Mouse (Mus musculus) bone marrow macrophage, adult 2 months (primary cell): ENCODE measurements around the gene Olfr1364. TPM values are rescaled to one million over a fixed set of nuclear protein-coding genes. Genes with fewer than 3 reads are reported as not detected.

Experiments used
- H3K27ac ChIP-seq: 2 replicates; pipeline ENCODE4 v1.5.1; 2012; ENCODE audit warnings: low read depth, low read length; ENCODE audit not compliant: insufficient read depth
- H3K4me1 ChIP-seq: 2 replicates; pipeline ENCODE4 v1.6.1; 2012; ENCODE audit warnings: low read length; ENCODE audit not compliant: control insufficient read depth, insufficient read depth
- H3K4me3 ChIP-seq: 2 replicates; pipeline ENCODE4 v1.5.1; 2012; ENCODE audit warnings: mild to moderate bottlenecking, low read length, moderate library complexity; ENCODE audit not compliant: insufficient read depth
- CTCF ChIP-seq: IDR thresholded peaks from 2 replicates; pipeline ENCODE4 v1.5.1; 2012; ENCODE audit warnings: low read depth, mild to moderate bottlenecking, low read length, moderate library complexity
- POLR2A ChIP-seq: IDR thresholded peaks from 2 replicates; pipeline ENCODE4 v1.6.1; 2012; ENCODE audit warnings: mild to moderate bottlenecking, low read depth, low read length, borderline replicate concordance
- polyA plus RNA-seq: library from polyadenylated mRNA; stranded (reverse); fragments of >200 nt; gene quantifications from 2 replicates; pipeline ENCODE4 v1.2.4, GENCODE M21; 2012; ENCODE audit not compliant: missing spikeins, insufficient read depth, insufficient read length

The Olfr1364 gene
- polyA plus RNA-seq = not detected in 2 replicates

GRCm38 (mm10) chr13:21581659-21582058 is at the start of gene Olfr1364:
Gene Olfr1364 (minus strand): TSS chr13:21581759.
- Histone ChIP-seq H3K4me3 (no peak within 1 kb of the TSS), H3K27ac (no peak within 1 kb of the TSS), H3K4me1 (no peaks in the 10 kb centered on the region)
- TF ChIP-seq POLR2A (no peak), CTCF (no peak)

GRCm38 (mm10) chr13:21613922-21614321 is 32.4 kb upstream of the Olfr1364 start, which contains the start of gene Olfr1362:
Gene Olfr1362 (minus strand): TSS chr13:21614022.
- H3K4me3 ChIP-seq = no peak within 1 kb of the TSS
- no peak within 1 kb of the TSS for H3K27ac ChIP-seq
- no peaks in the 10 kb centered on the region for H3K4me1 ChIP-seq
- TF ChIP-seq POLR2A = no peak
- no peak for TF ChIP-seq CTCF

- Histone ChIP-seq H3K4me3 (no peak overlapping the region), H3K27ac (no peak overlapping the region), H3K4me1 (no peaks in the 10 kb centered on the region)
- no peak for TF ChIP-seq CTCF
- TF ChIP-seq POLR2A = no peak
Measured at GRCm38 (mm10) chr13:21591618-21592017, 10.1 kb upstream of the Olfr1364 start.

GRCm38 (mm10) chr13:21559793-21560192 is 21.8 kb downstream of the Olfr1364 start, which contains the start of gene Olfr1535:
Gene Olfr1535 (minus strand): TSS chr13:21559893.
- Histone ChIP-seq H3K27ac (no peak within 1 kb of the TSS), H3K4me3 (no peak within 1 kb of the TSS), H3K4me1 (no peaks in the 10 kb centered on the region)
- TF ChIP-seq POLR2A = no peak
- no peak for TF ChIP-seq CTCF

GRCm38 (mm10) chr13:21550416-21551110 is 31.0 kb downstream of the Olfr1364 start:
- Histone ChIP-seq H3K4me1 (no peaks in the 10 kb centered on the region), H3K27ac (no peak overlapping the region), H3K4me3 (no peak overlapping the region)
- TF ChIP-seq POLR2A = no peak
- TF ChIP-seq CTCF = no peak

- no peaks in the 10 kb centered on the region for H3K4me1 ChIP-seq
- no peak overlapping the region for H3K27ac ChIP-seq
- H3K4me3 ChIP-seq = no peak overlapping the region
- TF ChIP-seq POLR2A (no peak), CTCF (no peak)
Measured at GRCm38 (mm10) chr13:21549487-21549886, 32.1 kb downstream of the Olfr1364 start.

- Histone ChIP-seq H3K4me1 (no peaks in the 10 kb centered on the region), H3K4me3 (no peak within 1 kb of the TSS), H3K27ac (no peak within 1 kb of the TSS)
- TF ChIP-seq CTCF (no peak), POLR2A (no peak)
Measured at GRCm38 (mm10) chr13:21542708-21543107, 38.9 kb downstream of the Olfr1364 start, which contains the start of gene Olfr1366. Gene Olfr1366 (minus strand): TSS chr13:21542808.

GRCm38 (mm10) chr13:21530781-21531201 is 50.8 kb downstream of the Olfr1364 start, which contains the start of gene Zkscan8:
Gene Zkscan8 (minus strand): TSS chr13:21531120.
- Histone ChIP-seq H3K27ac (peak within 1 kb of the TSS; percentile 73), H3K4me1 (peaks cover 2% of the 10 kb centered on the region; the same call in 1 of the 2 replicates), H3K4me3 (peak within 1 kb of the TSS; percentile 98)
- TF ChIP-seq CTCF = no peak
- no peak for TF ChIP-seq POLR2A

- H3K4me1 ChIP-seq = peaks cover 2% of the 10 kb centered on the region; the same call in 1 of the 2 replicates
- TF ChIP-seq CTCF (no peak), POLR2A (no peak)
- no peak overlapping the region for H3K27ac ChIP-seq
- H3K4me3 ChIP-seq = peak overlapping the region; percentile 23; the same call in 1 of the 2 replicates
Measured at GRCm38 (mm10) chr13:21530136-21530535, 51.4 kb downstream of the Olfr1364 start.

Other genes starting within 250 kb of the Olfr1364 start
- not detected in 2 replicates for gene Olfr1367, start 234.8 kb downstream of the Olfr1364 start, polyA plus RNA-seq
- 5.7 and 7.1 TPM in 2 replicates for gene Zscan12, start 218.9 kb downstream of the Olfr1364 start, polyA plus RNA-seq
- gene Zkscan3, start 179.0 kb downstream of the Olfr1364 start, polyA plus RNA-seq = 54.9 and 59.3 TPM in 2 replicates
- gene Pgbd1, start 140.7 kb downstream of the Olfr1364 start, polyA plus RNA-seq = 0.17 and 0.65 TPM in 2 replicates
- 44.4 and 50.9 TPM in 2 replicates for gene Zscan26, start 128.0 kb downstream of the Olfr1364 start, polyA plus RNA-seq
- gene Nkapl, start 113.2 kb downstream of the Olfr1364 start, polyA plus RNA-seq = 0.92 and 1.3 TPM in 2 replicates
- 1.5 and 2.6 TPM in 2 replicates for gene Zkscan4, start 102.9 kb downstream of the Olfr1364 start, polyA plus RNA-seq
- not detected in 2 replicates for gene Gm10065, start 102.3 kb downstream of the Olfr1364 start, polyA plus RNA-seq
- 0.34 TPM in 1 of 2 replicates, not detected in the other for gene AK157302, start 86.5 kb downstream of the Olfr1364 start, polyA plus RNA-seq
- gene Gm11273, start 80.3 kb downstream of the Olfr1364 start, polyA plus RNA-seq = 5.1 and 18.9 TPM in 2 replicates
- 5.6 and 5.8 TPM in 2 replicates for gene Zkscan8, start 50.6 kb downstream of the Olfr1364 start, polyA plus RNA-seq
- not detected in 2 replicates for gene Olfr1366, start 39.0 kb downstream of the Olfr1364 start, polyA plus RNA-seq
- gene Olfr1535, start 21.9 kb downstream of the Olfr1364 start, polyA plus RNA-seq = not detected in 2 replicates
- gene Olfr1362, start 32.3 kb upstream of the Olfr1364 start, polyA plus RNA-seq = not detected in 2 replicates
- not detected in 2 replicates for gene Olfr11, start 60.8 kb upstream of the Olfr1364 start, polyA plus RNA-seq
- gene Olfr1361, start 81.6 kb upstream of the Olfr1364 start, polyA plus RNA-seq = 0.48 TPM in 1 of 2 replicates, not detected in the other
- gene Olfr1360, start 95.6 kb upstream of the Olfr1364 start, polyA plus RNA-seq = not detected in 2 replicates
- gene Olfr1359, start 116.4 kb upstream of the Olfr1364 start, polyA plus RNA-seq = not detected in 2 replicates
- gene Hist1h2bl, start 134.4 kb upstream of the Olfr1364 start, polyA plus RNA-seq = not detected in 2 replicates
- gene Hist1h2ai, start 134.7 kb upstream of the Olfr1364 start, polyA plus RNA-seq = 4.0 TPM in 1 of 2 replicates, not detected in the other
- gene Hist1h3h, start 135.9 kb upstream of the Olfr1364 start, polyA plus RNA-seq = 6.9 TPM in 1 of 2 replicates, not detected in the other
- gene Hist1h2bm, start 140.3 kb upstream of the Olfr1364 start, polyA plus RNA-seq = 2.1 TPM in 1 of 2 replicates, not detected in the other
- 1.8 and 2.7 TPM in 2 replicates for gene Hist1h4j, start 153.3 kb upstream of the Olfr1364 start, polyA plus RNA-seq
- gene Hist1h4k, start 168.7 kb upstream of the Olfr1364 start, polyA plus RNA-seq = 3.6 and 8.9 TPM in 2 replicates
- gene Hist1h2ak, start 172.1 kb upstream of the Olfr1364 start, polyA plus RNA-seq = 4.9 and 9.5 TPM in 2 replicates
- gene Hist1h2bn, start 172.4 kb upstream of the Olfr1364 start, polyA plus RNA-seq = 7.1 and 7.3 TPM in 2 replicates
- gene Hist1h1b, start 198.9 kb upstream of the Olfr1364 start, polyA plus RNA-seq = 0.82 and 2.1 TPM in 2 replicates
- 3.9 and 4.4 TPM in 2 replicates for gene Hist1h3i, start 201.6 kb upstream of the Olfr1364 start, polyA plus RNA-seq
- gene Hist1h2an, start 205.5 kb upstream of the Olfr1364 start, polyA plus RNA-seq = not detected in 2 replicates
- not detected in 2 replicates for gene Hist1h2bp, start 205.7 kb upstream of the Olfr1364 start, polyA plus RNA-seq
- gene Hist1h2bq, start 228.4 kb upstream of the Olfr1364 start, polyA plus RNA-seq = 3.2 and 6.5 TPM in 2 replicates
- not detected in 2 replicates for gene Hist1h2ao, start 228.7 kb upstream of the Olfr1364 start, polyA plus RNA-seq
- gene Hist1h4m, start 230.0 kb upstream of the Olfr1364 start, polyA plus RNA-seq = 5.2 and 6.8 TPM in 2 replicates